Mouse (Mus musculus) CD4-positive helper T cell, adult 2 months (primary cell): ENCODE results near the gene Gtf2ird1.
"Not testable (repeated sequence)": the region's sequence is repeated elsewhere in the genome, so short reads cannot be mapped to it uniquely, and the experiment has no call there.

Source experiments
- DNase-seq: peaks from one replicate; pipeline ENCODE4 v3.0.0-alpha.2; 2012; ENCODE audit warnings: low read depth, missing footprints, low spot score

Gtf2ird1 gene

GRCm38 (mm10) chr5:134456503-134456962, at the start of gene Gtf2ird1:
TSS of gene Gtf2ird1 (minus strand) at chr5:134456716.
- DNase-seq, result peak; percentile 57

- DNase-seq, result no peak
These were observed 49.3 kb upstream of the Gtf2ird1 start for GRCm38 (mm10) chr5:134505810-134506292.

- no peak for DNase-seq
These were observed 46.1 kb upstream of the Gtf2ird1 start for GRCm38 (mm10) chr5:134502591-134502990.

- no peak for DNase-seq
These were observed 44.9 kb upstream of the Gtf2ird1 start for GRCm38 (mm10) chr5:134501453-134501852.

GRCm38 (mm10) chr5:134500681-134501080, 44.2 kb upstream of the Gtf2ird1 start:
- DNase-seq, result no peak

- DNase-seq, result peak; percentile 63
These were observed 43.5 kb upstream of the Gtf2ird1 start for GRCm38 (mm10) chr5:134500062-134500461.

- DNase-seq, result no peak
These were observed 40.5 kb upstream of the Gtf2ird1 start for GRCm38 (mm10) chr5:134497026-134497425.

- DNase-seq, result no peak
These were observed 39.3 kb upstream of the Gtf2ird1 start for GRCm38 (mm10) chr5:134495796-134496195.

- DNase-seq, result peak; percentile 80
These were observed 37.6 kb upstream of the Gtf2ird1 start for GRCm38 (mm10) chr5:134494142-134494541.

GRCm38 (mm10) chr5:134492956-134493355, 36.4 kb upstream of the Gtf2ird1 start:
- no peak for DNase-seq

- DNase-seq, result peak; percentile 93
These were observed 35.3 kb upstream of the Gtf2ird1 start for GRCm38 (mm10) chr5:134491712-134492417.

- DNase-seq, result no peak
These were observed 34.7 kb upstream of the Gtf2ird1 start for GRCm38 (mm10) chr5:134491206-134491605.

- DNase-seq, result peak; percentile 42
These were observed 33.9 kb upstream of the Gtf2ird1 start for GRCm38 (mm10) chr5:134490465-134490864.

GRCm38 (mm10) chr5:134489583-134489982, 33.1 kb upstream of the Gtf2ird1 start:
- peak; percentile 76 for DNase-seq

- no peak for DNase-seq
These were observed 32.1 kb upstream of the Gtf2ird1 start for GRCm38 (mm10) chr5:134488596-134488995.

- no peak for DNase-seq
These were observed 31.5 kb upstream of the Gtf2ird1 start for GRCm38 (mm10) chr5:134488042-134488441.

- DNase-seq, result peak; percentile 80
These were observed 29.6 kb upstream of the Gtf2ird1 start for GRCm38 (mm10) chr5:134485900-134486665.

- no peak for DNase-seq
These were observed 28.7 kb upstream of the Gtf2ird1 start for GRCm38 (mm10) chr5:134485183-134485730.

- no peak for DNase-seq
These were observed 26.8 kb upstream of the Gtf2ird1 start for GRCm38 (mm10) chr5:134483291-134483690.

GRCm38 (mm10) chr5:134482331-134482730, 25.8 kb upstream of the Gtf2ird1 start:
- peak; percentile 73 for DNase-seq

- not testable (repeated sequence) for DNase-seq
These were observed 22.4 kb upstream of the Gtf2ird1 start for GRCm38 (mm10) chr5:134478886-134479285.

GRCm38 (mm10) chr5:134475686-134476085, 19.2 kb upstream of the Gtf2ird1 start:
- DNase-seq, result not testable (repeated sequence)
